Mouse (Mus musculus) gastrocnemius, postnatal 36 days (tissue): ENCODE results near the gene Gpr142. TPM values are rescaled to one million over a fixed set of nuclear protein-coding genes. Genes with fewer than 3 reads are reported as not detected.

Experiments
- DNase-seq, 2 experiments: peaks; one replicate each; pipeline ENCODE4 v3.0.0; 2022
- intact Hi-C: fragments of 180-260 bp; cut with DNase I; formaldehyde crosslinking; loops from one replicate; pipeline ENCODE4 v1.15.1; 2025
- total RNA-seq, 2 experiments: library from RNA; stranded (reverse); gene quantifications; 2 replicates each; pipeline ENCODE4 v1.2.3; 2021

The Gpr142 gene
- total RNA-seq, 2 experiments from 2014 or later: not detected

- intact Hi-C loops: no loop called here
- no peak for DNase-seq
These were observed 1.5 kb upstream of the Gpr142 start for GRCm38 (mm10) chr11:114797176-114797575.

GRCm38 (mm10) chr11:114797981-114798380 is 743 bp upstream of the Gpr142 start:
- intact Hi-C loops: no loop called here

GRCm38 (mm10) chr11:114801906-114802305 is 3.2 kb downstream of the Gpr142 start:
- intact Hi-C loops: no loop called here
- no peak for DNase-seq

More at GRCm38 (mm10) chr11:114797981-114798380, 743 bp upstream of the Gpr142 start:
- DNase-seq: no peak

GRCm38 (mm10) chr11:114802540-114803267 is 4.0 kb downstream of the Gpr142 start:
- intact Hi-C loops: no loop called here

GRCm38 (mm10) chr11:114803990-114804389 is 5.3 kb downstream of the Gpr142 start:
- intact Hi-C loops: no loop called here

More at GRCm38 (mm10) chr11:114802540-114803267, 4.0 kb downstream of the Gpr142 start:
- no peak for DNase-seq

GRCm38 (mm10) chr11:114807025-114807424 is 8.3 kb downstream of the Gpr142 start:
- intact Hi-C loops: no loop called here
- no peak for DNase-seq

More at GRCm38 (mm10) chr11:114803990-114804389, 5.3 kb downstream of the Gpr142 start:
- DNase-seq: no peak

GRCm38 (mm10) chr11:114807686-114808427 is 9.1 kb downstream of the Gpr142 start:
- intact Hi-C loops: no loop called here
- no peak for DNase-seq

GRCm38 (mm10) chr11:114809371-114809770 is 10.6 kb downstream of the Gpr142 start:
- intact Hi-C loops: no loop called here
- DNase-seq: no peak

- no peak for DNase-seq
- intact Hi-C loops: no loop called here
These were observed 11.6 kb downstream of the Gpr142 start for GRCm38 (mm10) chr11:114810344-114810743.

GRCm38 (mm10) chr11:114812731-114813240 is 14.1 kb downstream of the Gpr142 start:
- peak; percentile 87 for DNase-seq
- intact Hi-C loops: loop anchor here (1.0 kb wide), 2 partner anchors 65 to 101 kb away; no protein-coding TSS in a partner anchor

- intact Hi-C loops: no loop called here
- DNase-seq: no peak
These were observed 16.3 kb downstream of the Gpr142 start for GRCm38 (mm10) chr11:114814873-114815592.

- no peak for DNase-seq
- intact Hi-C loops: no loop called here
These were observed 18.2 kb downstream of the Gpr142 start for GRCm38 (mm10) chr11:114816934-114817333.

GRCm38 (mm10) chr11:114818185-114818584 is 19.5 kb downstream of the Gpr142 start:
- intact Hi-C loops: no loop called here
- DNase-seq: no peak

- no peak for DNase-seq
- intact Hi-C loops: no loop called here
These were observed 20.4 kb downstream of the Gpr142 start for GRCm38 (mm10) chr11:114819110-114819509.

- no peak for DNase-seq
- intact Hi-C loops: no loop called here
These were observed 21.7 kb downstream of the Gpr142 start for GRCm38 (mm10) chr11:114820444-114820843.

GRCm38 (mm10) chr11:114821325-114821724 is 22.6 kb downstream of the Gpr142 start:
- intact Hi-C loops: no loop called here
- no peak for DNase-seq

GRCm38 (mm10) chr11:114822727-114823126 is 24.0 kb downstream of the Gpr142 start:
- peak in 1 of 2 experiments; percentile 27 for DNase-seq
- intact Hi-C loops: no loop called here

GRCm38 (mm10) chr11:114823199-114823725 is 24.5 kb downstream of the Gpr142 start:
- intact Hi-C loops: no loop called here
- no peak for DNase-seq

- intact Hi-C loops: no loop called here
- no peak for DNase-seq
These were observed 28.0 kb downstream of the Gpr142 start for GRCm38 (mm10) chr11:114826686-114827085.
